Mouse (Mus musculus) left cerebral cortex, postnatal 4 days (tissue): ENCODE measurements around the gene Asdurf. TPM values are rescaled to one million over a fixed set of nuclear protein-coding genes. Genes with fewer than 3 reads are reported as not detected.
"Not testable (repeated sequence)": the region's sequence is repeated elsewhere in the genome, so short reads cannot be mapped to it uniquely, and the experiment has no call there.

Experiments
- DNase-seq: peaks from one replicate; pipeline ENCODE4 v3.0.0-alpha.2; 2022
- intact Hi-C: fragments of 180-260 bp; cut with DNase I; formaldehyde crosslinking; loops from one replicate; pipeline ENCODE4 v1.15.1; 2025
- total RNA-seq, 2 experiments: library from RNA; stranded (reverse); gene quantifications; 2 replicates each; pipeline ENCODE4 v1.2.3; 2021

The Asdurf gene
- not detected for total RNA-seq

DNA sequence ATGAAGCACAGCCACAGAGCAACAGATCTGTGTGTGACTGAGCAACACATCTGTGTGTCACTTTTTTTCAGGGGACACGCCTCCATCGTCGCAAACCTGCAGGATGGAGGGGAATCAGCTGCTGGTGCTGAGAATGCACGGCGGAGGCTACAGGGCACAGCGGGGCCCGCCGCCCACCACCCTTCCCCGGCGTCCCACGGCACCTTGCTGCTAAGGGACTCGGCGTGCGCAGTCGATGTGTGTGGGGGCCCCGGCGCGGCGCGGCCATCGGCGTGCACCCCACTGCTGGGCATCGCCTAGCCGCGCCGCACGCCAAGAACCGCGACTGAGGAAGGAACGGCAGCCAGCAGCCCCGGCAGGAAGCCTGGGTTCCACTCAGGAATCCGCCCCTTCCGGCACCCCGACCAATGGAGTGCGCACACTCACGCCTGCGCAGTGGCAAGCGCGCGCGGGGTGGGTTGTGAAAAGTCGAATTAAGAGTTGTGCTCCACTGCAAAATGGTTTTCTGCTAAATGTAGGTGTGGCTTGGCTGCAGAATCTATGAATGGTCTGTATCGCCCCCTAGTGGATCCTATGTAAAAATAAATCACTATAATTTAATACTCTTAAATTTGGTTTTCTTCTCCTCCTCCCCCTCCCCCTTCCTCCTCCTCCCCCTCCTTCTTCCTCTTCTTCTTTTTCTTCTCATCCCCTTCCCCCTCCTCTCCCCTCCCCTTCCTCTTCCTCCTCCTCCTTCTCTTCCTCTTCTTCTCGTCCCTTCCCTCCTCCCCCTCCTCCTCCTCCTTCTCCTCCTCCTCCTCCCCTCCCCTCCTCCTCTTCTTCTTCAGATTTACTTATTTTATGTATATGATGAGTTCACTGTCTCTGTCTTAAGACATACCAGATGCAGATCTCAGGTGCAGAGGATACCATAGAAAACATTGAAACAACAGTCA, at the start of gene Asdurf, which contains the start of the genes Gm28551 and Asnsd1:
Gene Asdurf, minus strand, starts transcription at position 293 of the 935 bp plus-strand sequence.
Gene Gm28551, minus strand, starts transcription at position 341 of the 935 bp plus-strand sequence.
Gene Asnsd1, minus strand, starts transcription at position 426 of the 935 bp plus-strand sequence.
- DNase-seq = peak; percentile 96
- intact Hi-C loops = no loop called here

GRCm38 (mm10) chr1:53393936-53394760, 41.7 kb upstream of the Asdurf start:
- DNase-seq = peak; percentile 4
- intact Hi-C loops = not testable (repeated sequence)

GRCm38 (mm10) chr1:53388762-53389161, 36.3 kb upstream of the Asdurf start:
- intact Hi-C loops = no loop called here

DNA sequence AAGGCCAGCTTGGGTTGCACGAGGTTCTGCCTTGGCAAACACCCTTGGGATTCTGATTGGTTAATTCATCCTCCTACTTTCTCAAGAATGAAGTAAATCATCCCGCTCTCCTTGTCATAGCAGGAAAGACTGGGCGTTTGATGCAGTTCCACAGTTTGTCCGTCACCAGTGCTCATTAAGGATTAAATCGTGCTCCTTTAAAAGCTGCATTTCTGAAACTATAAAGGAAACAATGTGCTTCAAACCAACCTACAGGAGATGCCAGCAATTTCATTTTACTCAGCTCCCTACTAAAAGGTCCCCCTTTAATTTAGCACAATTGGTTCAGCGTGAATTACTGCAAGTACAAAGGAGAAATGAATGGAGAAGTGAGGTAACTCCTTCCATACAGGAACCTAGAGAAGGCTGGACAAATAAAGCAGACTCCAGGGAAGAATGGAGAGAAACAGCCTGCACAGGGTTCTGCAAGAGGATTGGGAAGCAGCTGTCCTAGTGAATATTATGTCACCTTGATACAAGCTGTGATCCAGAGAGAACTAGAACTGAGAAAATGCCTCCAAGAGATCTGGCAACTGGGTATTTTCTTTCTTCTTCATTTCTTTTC, 31.8 kb upstream of the Asdurf start:
- intact Hi-C loops = no loop called here
- DNase-seq = no peak

More at GRCm38 (mm10) chr1:53388762-53389161, 36.3 kb upstream of the Asdurf start:
- peak; percentile 10 for DNase-seq

DNA sequence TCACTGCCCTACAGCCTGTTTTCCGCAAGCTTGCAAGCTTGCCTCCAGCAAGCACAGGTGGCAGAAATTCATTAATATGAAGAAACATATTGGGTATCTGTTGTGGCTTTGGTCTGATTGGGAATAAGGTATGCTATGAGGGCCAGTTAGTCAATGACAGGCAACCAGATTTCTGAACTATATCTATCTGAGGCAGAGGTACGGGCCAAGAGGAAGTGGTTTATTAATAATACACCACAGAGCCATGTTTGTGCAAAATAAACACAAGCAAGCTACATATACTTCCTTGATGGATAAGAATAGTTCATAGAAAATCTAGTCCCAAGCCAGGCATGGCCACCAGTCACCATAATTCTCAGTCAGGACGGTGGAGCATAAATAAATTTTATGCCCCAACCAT, 25.3 kb upstream of the Asdurf start:
- intact Hi-C loops = no loop called here

GRCm38 (mm10) chr1:53375965-53376364, 23.5 kb upstream of the Asdurf start:
- DNase-seq = not testable (repeated sequence)

More for the DNA sequence above, 25.3 kb upstream of the Asdurf start:
- no peak for DNase-seq

DNA sequence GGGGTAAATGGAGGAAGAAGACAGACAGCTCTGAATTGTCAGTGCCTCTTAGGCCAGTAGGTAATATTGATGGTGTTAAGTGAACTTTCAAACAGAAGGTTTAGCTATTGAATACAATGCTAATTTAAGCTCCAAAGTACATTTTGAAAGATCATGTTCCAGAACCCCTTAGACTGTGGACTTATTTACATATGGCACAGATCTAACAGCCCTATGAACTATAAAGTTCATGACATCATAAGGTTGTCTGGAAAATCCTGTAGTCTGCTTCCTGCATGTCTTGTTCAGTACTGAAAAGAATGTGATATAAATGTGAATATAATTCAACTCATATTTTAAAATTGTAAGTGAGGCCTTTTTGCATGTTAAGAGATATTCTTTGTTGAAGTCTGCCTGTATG, 6.6 kb upstream of the Asdurf start:
- intact Hi-C loops = no loop called here
- DNase-seq = no peak

More at GRCm38 (mm10) chr1:53375965-53376364, 23.5 kb upstream of the Asdurf start:
- intact Hi-C loops = not testable (repeated sequence)

DNA sequence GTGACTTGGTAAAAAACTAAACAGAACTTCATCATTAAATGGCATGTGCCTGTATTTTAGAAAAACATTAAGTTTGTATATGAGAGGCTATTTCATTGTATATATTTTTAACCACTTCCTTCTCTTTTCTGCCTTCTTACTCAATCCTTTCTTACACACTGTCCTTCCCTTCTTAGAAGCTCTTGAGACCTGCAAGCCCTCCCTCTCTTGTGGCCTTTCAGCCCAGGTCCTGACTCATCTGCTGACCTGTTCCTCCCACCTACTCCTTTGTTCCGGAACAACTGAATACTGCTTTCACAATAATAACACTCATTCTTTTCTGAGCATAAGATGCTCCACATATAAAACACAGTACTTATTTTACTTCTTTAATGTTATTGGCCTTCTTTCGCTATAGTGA, 11.3 kb downstream of the Asdurf start:
- no peak for DNase-seq
- intact Hi-C loops = no loop called here

- intact Hi-C loops = not testable (repeated sequence)
Measured at GRCm38 (mm10) chr1:53337403-53337802, 15.0 kb downstream of the Asdurf start.

GRCm38 (mm10) chr1:53335465-53335864, 17.0 kb downstream of the Asdurf start:
- no peak for DNase-seq

More at GRCm38 (mm10) chr1:53337403-53337802, 15.0 kb downstream of the Asdurf start:
- DNase-seq = not testable (repeated sequence)

GRCm38 (mm10) chr1:53333527-53333926, 18.9 kb downstream of the Asdurf start:
- DNase-seq, intact Hi-C loops: not testable (repeated sequence)

More at GRCm38 (mm10) chr1:53335465-53335864, 17.0 kb downstream of the Asdurf start:
- intact Hi-C loops = no loop called here

DNA sequence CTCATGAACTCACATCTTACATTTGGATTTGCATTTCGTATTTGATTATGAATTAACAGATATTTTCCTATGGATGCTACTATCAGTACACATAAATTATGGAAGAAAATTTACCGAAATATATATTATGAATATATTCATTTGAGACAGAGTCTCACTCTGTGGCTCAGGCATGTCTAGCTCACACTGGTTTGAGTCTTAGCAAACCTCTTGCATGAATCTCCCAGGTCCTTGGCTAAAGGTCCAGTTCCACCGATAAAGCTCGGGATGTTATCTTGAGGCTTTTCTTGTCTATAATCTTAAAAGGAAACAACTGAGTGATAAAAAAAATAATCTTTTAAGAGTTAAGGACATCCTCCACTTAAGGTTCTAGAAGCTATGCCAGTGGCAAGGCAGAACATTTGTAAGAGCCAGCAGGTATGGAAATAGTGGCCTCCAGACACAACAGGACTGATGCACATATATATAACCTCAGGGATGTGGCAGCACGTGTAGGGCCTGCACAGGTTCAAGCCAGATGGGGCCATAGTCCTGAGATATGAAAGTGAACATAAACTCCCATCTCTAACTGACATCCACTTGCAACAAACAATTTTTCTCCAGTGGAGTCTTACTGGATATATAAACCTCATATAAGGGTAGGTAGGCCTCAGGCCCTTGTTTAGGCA, 27.5 kb downstream of the Asdurf start:
- intact Hi-C loops = no loop called here
- no peak for DNase-seq

- no peak for DNase-seq
- intact Hi-C loops = no loop called here
Measured at GRCm38 (mm10) chr1:53324277-53324676, 28.1 kb downstream of the Asdurf start.

DNA sequence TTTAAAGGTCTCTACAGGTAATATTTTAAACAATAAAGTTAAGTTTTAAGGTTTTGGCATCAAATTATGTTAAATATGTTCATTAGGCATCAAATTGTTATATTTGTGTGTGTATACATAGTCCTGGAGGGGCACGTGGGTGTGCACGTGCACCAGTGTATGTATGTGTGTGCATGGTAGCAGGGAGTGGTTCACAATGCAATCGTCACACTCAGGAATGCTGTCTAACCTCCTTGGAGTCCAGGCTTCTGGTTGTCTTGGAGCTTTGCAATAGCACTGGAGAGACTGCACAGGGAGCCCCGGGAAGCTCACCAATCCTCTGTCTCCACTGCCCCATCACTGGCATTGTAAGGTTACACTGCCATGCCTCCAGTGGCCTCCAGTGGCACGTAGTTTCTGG, 29.2 kb downstream of the Asdurf start:
- intact Hi-C loops = no loop called here

DNA sequence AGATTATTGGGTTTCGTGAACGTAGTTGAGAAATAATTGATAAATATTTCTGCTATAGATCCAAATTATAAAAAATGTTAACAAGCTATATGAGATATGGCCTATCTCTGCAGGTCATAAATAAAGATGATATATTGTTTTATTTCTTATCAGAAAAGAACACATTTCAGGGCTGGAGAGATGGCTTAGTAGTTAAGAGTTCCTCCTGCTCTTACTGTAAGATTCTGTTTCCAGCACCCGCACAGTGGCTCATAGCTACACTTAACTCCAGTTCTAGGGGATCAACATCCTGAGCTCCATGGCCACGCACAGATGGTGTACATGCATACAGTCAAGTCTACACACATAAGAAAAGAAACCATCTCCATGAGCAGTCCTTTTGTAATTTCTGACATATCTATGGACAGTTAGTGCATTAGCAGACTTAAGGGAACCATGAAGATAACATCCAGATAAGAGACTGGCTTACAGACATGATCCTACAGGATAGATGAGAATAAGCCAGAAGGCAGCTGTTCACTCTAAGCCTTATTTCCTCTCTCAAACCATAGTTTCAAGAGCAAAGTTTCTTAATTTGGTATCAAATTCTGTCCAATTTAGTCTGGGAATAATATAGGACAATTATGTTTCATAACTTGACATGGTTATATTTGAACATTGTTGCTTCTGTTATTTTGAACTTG, 30.6 kb downstream of the Asdurf start:
- intact Hi-C loops = no loop called here
- DNase-seq = no peak

More for the DNA sequence above, 29.2 kb downstream of the Asdurf start:
- no peak for DNase-seq

GRCm38 (mm10) chr1:53312989-53313967, 39.1 kb downstream of the Asdurf start, which contains the start of gene Osgepl1:
Gene Osgepl1 (plus strand): TSS chr1:53313624.
- DNase-seq = peak; percentile 88
- intact Hi-C loops = no loop called here

GRCm38 (mm10) chr1:53300506-53300905, 51.9 kb downstream of the Asdurf start:
- intact Hi-C loops = no loop called here
- DNase-seq = no peak
